Mouse (Mus musculus): ENCODE results near the gene Ppp1cb.

DNA sequence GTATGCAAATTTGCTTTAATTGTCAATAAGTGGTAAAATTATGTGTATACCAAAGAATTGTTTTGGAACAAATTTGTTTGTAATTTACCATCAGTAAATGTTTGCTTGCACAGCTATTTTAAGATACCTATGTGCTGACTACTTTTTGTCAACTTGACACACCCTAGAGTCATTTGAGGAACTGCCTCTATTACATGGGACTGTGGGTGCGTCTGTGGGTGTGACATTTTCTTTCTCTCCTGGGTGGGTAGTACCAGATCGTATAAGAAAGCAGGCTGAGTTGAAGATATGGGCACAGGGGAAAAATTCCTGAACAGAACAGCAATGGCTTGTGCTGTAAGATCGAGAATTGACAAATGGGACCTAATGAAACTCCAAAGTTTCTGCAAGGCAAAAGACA, 23.0 kb upstream of the Ppp1cb start:
- TF ChIP-seq CTCF (conservative IDR thresholded peaks at IDR 0.05; ENCODE audit: insufficient read depth, insufficient read length, low read depth, low read length) (no peak), POLR2A (IDR thresholded peaks at IDR 0.05; ENCODE audit: low read depth, low read length) (no peak)
